Mouse (Mus musculus): ENCODE measurements around the gene Pitpnc1. TPM values are rescaled to one million over a fixed set of nuclear protein-coding genes. Genes with fewer than 3 reads are reported as not detected.

Gene Pitpnc1
- polyA plus RNA-seq, 1 experiment from 2014 or later: 19.6 TPM

DNA sequence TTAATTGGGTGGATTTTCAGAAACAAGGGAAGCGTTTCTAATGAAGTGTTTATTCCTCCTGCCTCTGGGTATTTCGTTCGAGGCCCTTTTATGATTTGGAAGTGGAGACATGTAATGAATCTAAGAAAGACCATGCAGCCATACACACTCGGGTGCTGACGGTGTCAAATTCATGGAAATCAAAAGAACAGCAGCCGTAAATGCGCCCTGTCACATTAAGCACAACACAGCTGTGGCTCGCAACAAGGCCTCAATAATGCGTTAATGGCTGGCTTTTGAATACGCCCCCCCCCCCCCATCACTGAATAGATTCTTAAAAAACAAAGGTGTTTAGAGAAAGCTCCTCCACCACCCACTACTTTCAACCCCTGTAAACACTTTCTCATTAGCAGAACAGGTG, 240.4 kb downstream of the Pitpnc1 start:
- TF ChIP-seq CTCF (IDR thresholded peaks at IDR 0.05; ENCODE audit: low read depth): no peak
- no peak overlapping the region for H3K27ac ChIP-seq
- no peak for DNase-seq (ENCODE audit: low spot score)
- no peaks in the 10 kb centered on the region for H3K27me3 ChIP-seq (ENCODE audit: insufficient read depth, low read length)
- 0 out of 2 replicates have a peak, but pooled peaks cover 10% of the 10 kb centered on the region for H3K36me3 ChIP-seq (ENCODE audit: insufficient read depth, low read length)
- no peaks in the 10 kb centered on the region; the same call in 1 of the 2 replicates for H3K9me3 ChIP-seq (replicated peaks; ENCODE audit: low read length)
- no peak overlapping the region for H3K4me3 ChIP-seq (replicated peaks; ENCODE audit: low read depth, low read length)
- H3K4me2 ChIP-seq (ENCODE audit: low read length): no peak overlapping the region
- ATAC-seq (replicated peaks; ENCODE audit: low FRiP score, low read depth): no peak
- no peak overlapping the region for H3K9ac ChIP-seq (ENCODE audit: low read depth, low read length)
- H3K4me1 ChIP-seq (replicated peaks; ENCODE audit: insufficient read depth, low read length): no peaks in the 10 kb centered on the region
- 37% methylated on average over 10 of the region's 10 CpGs for WGBS

DNA sequence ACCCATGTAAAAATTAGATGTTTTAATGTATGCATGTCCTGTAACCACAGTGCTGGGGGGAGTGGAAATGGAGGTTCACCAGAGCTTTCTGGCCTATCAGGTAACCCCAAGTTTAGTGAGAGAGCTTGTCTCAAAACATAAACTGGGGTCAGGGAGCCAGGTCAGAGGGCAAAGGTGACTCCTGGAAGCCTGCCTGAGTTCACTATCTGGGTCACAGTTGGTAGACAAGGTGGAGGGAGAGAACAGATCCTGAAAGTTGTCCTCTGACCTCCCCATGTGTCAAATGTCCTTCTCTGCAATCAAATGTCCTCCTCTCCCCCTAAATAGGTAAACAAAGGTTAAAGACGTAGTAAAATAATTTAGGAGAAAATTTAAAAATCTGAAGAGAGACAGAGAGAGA, 244.1 kb downstream of the Pitpnc1 start:
- H3K9me3 ChIP-seq (replicated peaks; ENCODE audit: low read length): no peaks in the 10 kb centered on the region; the same call in 1 of the 2 replicates
- H3K36me3 ChIP-seq (ENCODE audit: insufficient read depth, low read length): 0 out of 2 replicates have a peak, but pooled peaks cover 3% of the 10 kb centered on the region
- no peak overlapping the region for H3K4me2 ChIP-seq (ENCODE audit: low read length)
- ATAC-seq (replicated peaks; ENCODE audit: low FRiP score, low read depth): no peak
- no peak overlapping the region for H3K27ac ChIP-seq
- DNase-seq (ENCODE audit: low spot score): no peak
- H3K9ac ChIP-seq (ENCODE audit: low read depth, low read length): no peak overlapping the region
- no peak overlapping the region for H3K4me3 ChIP-seq (replicated peaks; ENCODE audit: low read depth, low read length)
- H3K4me1 ChIP-seq (replicated peaks; ENCODE audit: insufficient read depth, low read length): no peaks in the 10 kb centered on the region
- TF ChIP-seq CTCF (IDR thresholded peaks at IDR 0.05; ENCODE audit: low read depth): no peak
- no peaks in the 10 kb centered on the region for H3K27me3 ChIP-seq (ENCODE audit: insufficient read depth, low read length)
- WGBS: 79% methylated on average over 1 of the region's 1 CpGs

DNA sequence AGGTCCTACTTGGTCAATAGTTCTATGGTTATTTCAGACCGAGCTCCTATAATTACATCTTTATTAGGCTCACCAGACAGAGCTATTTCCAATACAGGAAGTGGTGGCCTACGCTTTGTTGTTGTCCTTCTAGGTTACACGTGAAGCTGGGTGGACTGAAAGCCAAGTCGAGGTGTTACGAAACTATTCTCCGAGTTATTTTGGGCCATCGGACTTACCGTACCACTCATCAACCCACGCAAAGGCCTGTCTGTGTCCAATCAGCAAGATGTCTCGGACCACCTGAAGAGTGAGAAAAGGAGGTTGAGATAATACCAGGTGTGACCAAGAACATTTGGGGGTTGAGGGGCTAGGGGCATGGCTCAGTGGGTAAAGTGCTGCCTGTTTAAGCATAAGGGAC, 244.5 kb downstream of the Pitpnc1 start:
- H3K4me1 ChIP-seq (replicated peaks; ENCODE audit: insufficient read depth, low read length): no peaks in the 10 kb centered on the region
- H3K9ac ChIP-seq (ENCODE audit: low read depth, low read length): no peak overlapping the region
- ATAC-seq (replicated peaks; ENCODE audit: low FRiP score, low read depth): no peak
- H3K9me3 ChIP-seq (replicated peaks; ENCODE audit: low read length): no peaks in the 10 kb centered on the region
- no peak overlapping the region for H3K27ac ChIP-seq
- no peak for DNase-seq (ENCODE audit: low spot score)
- H3K4me2 ChIP-seq (ENCODE audit: low read length): no peak overlapping the region
- no peak overlapping the region for H3K4me3 ChIP-seq (replicated peaks; ENCODE audit: low read depth, low read length)
- no peak for TF ChIP-seq CTCF (IDR thresholded peaks at IDR 0.05; ENCODE audit: low read depth)
- WGBS: 91% methylated on average over 10 of the region's 10 CpGs
- H3K27me3 ChIP-seq (ENCODE audit: insufficient read depth, low read length): no peaks in the 10 kb centered on the region
- 0 out of 2 replicates have a peak, but pooled peaks cover 3% of the 10 kb centered on the region for H3K36me3 ChIP-seq (ENCODE audit: insufficient read depth, low read length)

DNA sequence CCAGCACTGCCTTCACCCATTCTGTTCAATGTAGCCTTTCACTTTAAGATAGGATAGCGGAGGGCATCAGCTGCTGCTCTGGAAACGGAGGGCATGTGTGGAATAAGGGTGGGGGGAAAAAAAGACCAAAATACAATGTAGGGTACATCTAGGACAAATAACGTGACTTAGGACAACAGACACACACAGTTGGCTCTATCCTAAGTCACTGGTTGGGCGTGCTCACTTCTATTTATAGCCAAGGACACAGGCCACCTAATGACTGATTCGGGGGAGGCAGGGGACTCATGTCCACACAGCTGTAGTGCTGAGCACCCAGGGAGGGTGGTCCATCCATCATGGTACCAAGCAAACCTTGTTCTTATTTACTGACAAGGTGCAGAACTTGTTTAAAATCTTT, 245.2 kb downstream of the Pitpnc1 start:
- TF ChIP-seq CTCF (IDR thresholded peaks at IDR 0.05; ENCODE audit: low read depth): no peak
- Histone ChIP-seq H3K4me1 (replicated peaks; ENCODE audit: insufficient read depth, low read length) (no peaks in the 10 kb centered on the region), H3K36me3 (ENCODE audit: insufficient read depth, low read length) (0 out of 2 replicates have a peak, but pooled peaks cover 3% of the 10 kb centered on the region), H3K4me2 (ENCODE audit: low read length) (no peak overlapping the region), H3K4me3 (replicated peaks; ENCODE audit: low read depth, low read length) (no peak overlapping the region), H3K9me3 (replicated peaks; ENCODE audit: low read length) (no peaks in the 10 kb centered on the region), H3K27ac (no peak overlapping the region), H3K27me3 (ENCODE audit: insufficient read depth, low read length) (no peaks in the 10 kb centered on the region), H3K9ac (ENCODE audit: low read depth, low read length) (no peak overlapping the region)
- DNase-seq (ENCODE audit: low spot score) (no peak), ATAC-seq (replicated peaks; ENCODE audit: low FRiP score, low read depth) (no peak)
- 79% methylated on average over 5 of the region's 5 CpGs for WGBS

DNA sequence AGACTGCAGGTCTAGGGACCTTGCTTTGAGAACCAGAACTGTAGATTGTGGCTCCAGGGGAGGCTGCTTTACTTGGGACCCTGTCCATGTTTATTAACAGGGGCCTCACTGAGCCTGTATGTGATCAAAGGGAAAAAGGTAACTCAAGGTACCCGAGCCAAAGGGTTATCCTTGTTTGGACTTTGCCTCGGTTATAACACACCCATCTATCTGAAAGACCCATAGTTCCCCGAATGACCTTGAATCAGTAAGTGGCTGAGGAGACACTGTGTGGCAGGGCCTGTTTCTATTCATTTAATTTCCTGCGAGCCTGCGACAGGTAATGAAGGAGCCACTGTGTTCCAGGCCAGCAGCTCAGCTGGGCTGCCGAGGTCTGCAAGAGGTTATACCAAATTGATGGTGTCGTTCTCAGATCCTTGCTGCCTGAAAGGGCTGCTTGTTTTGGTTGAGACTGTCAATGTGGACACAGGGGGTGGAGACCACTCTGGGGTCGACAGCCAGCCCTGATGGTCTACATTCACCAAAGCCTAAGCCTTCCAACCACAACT, 246.8 kb downstream of the Pitpnc1 start:
- DNase-seq (ENCODE audit: low spot score) (no peak), ATAC-seq (replicated peaks; ENCODE audit: low FRiP score, low read depth) (no peak)
- Histone ChIP-seq H3K9me3 (replicated peaks; ENCODE audit: low read length) (no peaks in the 10 kb centered on the region), H3K4me1 (replicated peaks; ENCODE audit: insufficient read depth, low read length) (no peaks in the 10 kb centered on the region), H3K36me3 (ENCODE audit: insufficient read depth, low read length) (0 out of 2 replicates have a peak, but pooled peaks cover 3% of the 10 kb centered on the region), H3K27me3 (ENCODE audit: insufficient read depth, low read length) (no peaks in the 10 kb centered on the region), H3K4me2 (ENCODE audit: low read length) (no peak overlapping the region), H3K27ac (no peak overlapping the region), H3K4me3 (replicated peaks; ENCODE audit: low read depth, low read length) (no peak overlapping the region), H3K9ac (ENCODE audit: low read depth, low read length) (no peak overlapping the region)
- WGBS: 57% methylated on average over 8 of the region's 8 CpGs
- TF ChIP-seq CTCF (IDR thresholded peaks at IDR 0.05; ENCODE audit: low read depth): no peak

DNA sequence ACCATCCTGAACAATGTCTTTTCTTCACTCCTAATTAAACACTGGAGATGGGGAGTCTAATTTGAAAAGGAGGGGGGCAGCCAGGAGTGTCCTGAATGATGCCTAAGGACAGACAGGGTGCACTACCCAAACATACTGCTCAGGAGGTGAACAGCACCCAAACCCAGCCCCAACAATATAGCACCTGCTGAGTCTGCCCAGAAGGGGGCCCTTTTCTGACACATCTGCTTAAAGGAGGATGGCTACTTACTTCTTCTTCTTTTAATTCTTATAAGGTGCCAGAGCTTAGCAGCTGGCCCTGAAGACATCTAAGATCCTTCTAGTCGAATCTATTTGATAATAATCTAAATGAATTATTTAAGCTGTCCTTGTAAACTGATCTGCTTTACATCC, 247.3 kb downstream of the Pitpnc1 start:
- no peaks in the 10 kb centered on the region for H3K9me3 ChIP-seq (replicated peaks; ENCODE audit: low read length)
- H3K4me1 ChIP-seq (replicated peaks; ENCODE audit: insufficient read depth, low read length): no peaks in the 10 kb centered on the region
- no peak overlapping the region for H3K27ac ChIP-seq
- H3K9ac ChIP-seq (ENCODE audit: low read depth, low read length): no peak overlapping the region
- H3K36me3 ChIP-seq (ENCODE audit: insufficient read depth, low read length): 0 out of 2 replicates have a peak, but pooled peaks cover 3% of the 10 kb centered on the region
- no peak overlapping the region for H3K4me3 ChIP-seq (replicated peaks; ENCODE audit: low read depth, low read length)
- ATAC-seq (replicated peaks; ENCODE audit: low FRiP score, low read depth): no peak
- WGBS: 71% methylated on average over 1 of the region's 1 CpGs
- DNase-seq (ENCODE audit: low spot score): no peak
- no peaks in the 10 kb centered on the region for H3K27me3 ChIP-seq (ENCODE audit: insufficient read depth, low read length)
- TF ChIP-seq CTCF (IDR thresholded peaks at IDR 0.05; ENCODE audit: low read depth): peak; percentile 15; the same call in 1 of the 2 replicates
- no peak overlapping the region for H3K4me2 ChIP-seq (ENCODE audit: low read length)
